Mouse (Mus musculus): Measurements from ENCODE around the gene Spata25.

DNA sequence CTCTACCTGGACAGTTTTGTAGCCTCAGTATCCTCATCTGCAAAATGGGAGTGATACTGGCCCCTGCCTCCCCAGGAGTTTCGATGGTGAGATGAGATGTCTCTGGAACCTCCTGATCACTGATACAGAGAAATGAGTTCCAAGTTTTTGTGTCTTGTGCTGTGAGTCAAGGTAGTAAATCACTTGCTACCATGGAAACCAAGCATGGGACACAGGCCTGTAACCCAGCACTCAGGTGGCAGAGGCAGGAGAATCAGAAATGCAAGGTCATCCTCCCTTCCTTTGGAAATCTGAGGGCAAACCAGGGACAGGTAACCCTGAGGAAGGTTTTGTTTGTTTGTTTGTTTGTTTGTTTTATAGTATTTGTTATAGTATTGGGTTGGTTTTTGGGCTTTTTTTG, 753 bp upstream of the Spata25 start:
- no peak for TF ChIP-seq CTCF (IDR thresholded peaks at IDR 0.05; ENCODE audit: control insufficient read depth, insufficient read depth, low read length)
- TF ChIP-seq POLR2A (IDR thresholded peaks at IDR 0.05; ENCODE audit: borderline replicate concordance, control insufficient read depth, low read depth, low read length), result no peak

All from bone marrow, adult 2 months (tissue).